Mouse (Mus musculus) kidney, adult 9 months (tissue): ENCODE results near the gene Lin37.

ENCODE experiments used
- DNase-seq: peaks from one replicate; pipeline ENCODE4 v3.0.0; 2022

Gene Lin37

DNA sequence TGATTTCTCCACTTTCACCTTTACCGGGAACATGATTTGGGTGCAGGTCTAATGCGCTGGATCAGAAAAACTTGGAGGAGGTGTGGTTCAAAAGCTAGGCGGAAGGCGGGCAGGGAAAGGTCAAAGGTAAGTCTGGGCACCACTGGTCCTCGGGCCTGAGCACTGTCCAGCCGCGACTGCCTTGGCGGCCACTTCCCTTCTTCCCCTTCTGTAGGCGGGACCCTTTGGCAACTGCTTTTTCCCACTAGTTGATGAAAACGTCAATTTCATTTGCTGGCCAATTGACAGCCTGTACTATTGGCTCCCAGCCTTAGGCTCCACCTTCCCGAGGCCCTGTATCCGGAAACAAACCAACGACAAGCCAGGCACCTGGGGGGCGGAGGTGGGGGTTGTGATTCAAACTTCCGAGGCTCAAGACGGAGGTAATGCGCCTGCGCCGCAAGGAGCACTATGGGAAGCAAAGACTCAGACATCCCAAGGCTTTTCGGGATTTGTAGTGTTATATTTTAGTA lies at the start of gene Lin37:
Gene Lin37, minus strand, starts transcription at position 396 of the 512 bp plus-strand sequence.
- DNase-seq = peak; percentile 100

DNA sequence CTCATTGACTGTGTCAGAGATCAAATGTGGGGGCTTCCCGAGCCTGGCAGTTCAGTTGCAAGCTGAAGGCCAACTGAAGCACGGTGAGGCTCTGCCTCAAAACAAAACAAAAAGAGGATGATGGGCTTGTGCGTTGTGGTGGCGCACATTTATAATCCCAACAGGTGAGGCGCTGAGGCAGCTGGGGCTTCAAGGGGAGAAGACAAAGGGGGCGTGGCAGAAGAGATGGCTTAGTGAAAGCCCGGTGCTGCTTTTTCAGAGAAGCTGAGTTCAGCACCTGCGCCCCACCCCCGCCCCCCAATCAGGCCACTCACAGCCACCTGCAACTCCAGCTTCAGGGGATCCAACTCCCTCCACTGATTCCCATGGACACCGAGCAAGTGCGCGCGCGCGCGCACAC lies 48.8 kb upstream of the Lin37 start:
- DNase-seq = no peak

DNA sequence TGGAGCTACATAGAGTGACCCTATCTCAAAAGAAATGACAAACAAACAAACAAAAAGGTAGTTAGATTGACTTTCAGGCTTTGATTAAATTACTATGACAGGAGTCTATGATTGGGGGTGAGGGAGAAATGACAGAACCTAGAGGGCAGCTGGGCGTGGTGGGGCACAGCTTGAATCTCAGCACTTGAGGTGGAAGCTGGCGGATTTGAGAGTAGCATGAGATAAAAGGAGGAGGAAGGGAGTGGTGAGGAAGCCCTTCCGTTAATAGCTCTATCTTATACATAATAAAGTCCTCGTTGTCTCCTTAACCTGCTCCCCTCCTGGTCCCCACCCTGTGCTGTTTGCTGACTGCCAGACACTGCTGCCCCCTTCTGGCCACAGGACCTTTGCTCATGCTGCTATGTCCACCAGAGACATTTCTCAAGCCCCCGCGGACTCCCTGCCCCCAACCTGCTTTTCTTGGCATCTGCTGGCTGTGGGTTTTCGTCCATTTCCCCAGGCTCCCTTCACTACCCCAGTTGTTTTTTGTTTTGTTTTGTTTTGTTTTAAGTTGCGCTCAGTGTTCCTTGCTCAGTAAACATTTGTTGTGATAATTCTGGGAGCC lies 48.2 kb upstream of the Lin37 start:
- peak; percentile 66 for DNase-seq

DNA sequence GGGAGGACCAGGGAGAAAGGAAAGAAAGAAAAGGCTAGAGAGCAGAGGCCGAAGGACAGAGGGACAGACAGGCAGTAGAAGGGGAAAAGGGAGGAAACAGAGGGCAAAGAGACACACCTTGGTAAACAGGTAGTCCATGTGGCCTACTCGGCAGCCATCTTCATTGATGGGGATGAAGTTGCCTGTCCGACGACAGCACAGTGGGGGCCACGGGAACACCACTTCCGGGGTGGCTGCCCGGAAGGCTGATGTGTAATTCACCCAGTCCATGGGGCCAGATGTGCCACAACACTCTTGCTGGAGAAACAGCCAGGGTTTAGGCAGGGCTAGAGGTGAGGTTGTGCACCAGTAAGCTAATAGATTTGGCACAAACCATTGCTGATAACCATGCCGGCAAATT lies 45.3 kb upstream of the Lin37 start:
- no peak for DNase-seq

DNA sequence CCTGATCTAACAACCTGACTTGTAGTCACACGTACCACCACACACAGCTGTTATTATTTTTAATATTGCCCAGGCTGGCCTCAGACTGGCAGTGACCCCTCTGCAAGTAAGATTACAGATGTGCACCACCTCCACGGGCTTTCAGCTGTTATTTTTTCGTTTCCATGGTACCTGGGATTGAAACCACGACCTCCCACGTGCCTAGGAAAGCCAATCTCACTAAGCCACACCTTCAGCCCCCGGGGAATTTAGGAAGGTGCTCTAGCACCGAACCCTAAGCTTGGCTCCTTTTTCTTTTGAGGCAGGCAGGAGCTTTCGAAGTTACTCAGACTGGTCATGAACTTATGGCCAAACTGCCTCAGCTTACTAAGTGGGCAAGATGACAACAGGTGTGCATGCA lies 44.8 kb upstream of the Lin37 start:
- no peak for DNase-seq

DNA sequence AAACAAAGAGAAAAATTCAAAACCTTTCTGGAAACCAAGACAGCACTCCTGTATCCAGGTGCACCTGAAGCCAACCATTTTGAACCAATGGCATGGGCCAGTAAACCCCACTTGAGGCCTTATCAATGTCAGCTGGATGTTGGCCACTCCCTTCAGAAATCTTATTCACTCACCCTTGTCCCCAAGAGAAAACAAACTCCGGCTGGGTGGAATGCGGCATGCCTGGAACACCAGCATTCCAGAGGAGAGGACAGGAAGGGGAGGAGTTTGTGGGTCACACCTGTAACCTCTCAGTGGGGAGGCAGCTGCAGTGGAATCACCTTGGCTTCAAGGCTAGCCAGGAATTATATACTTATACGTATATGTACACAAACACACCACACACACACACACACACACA lies 42.9 kb upstream of the Lin37 start:
- DNase-seq = peak; percentile 76

DNA sequence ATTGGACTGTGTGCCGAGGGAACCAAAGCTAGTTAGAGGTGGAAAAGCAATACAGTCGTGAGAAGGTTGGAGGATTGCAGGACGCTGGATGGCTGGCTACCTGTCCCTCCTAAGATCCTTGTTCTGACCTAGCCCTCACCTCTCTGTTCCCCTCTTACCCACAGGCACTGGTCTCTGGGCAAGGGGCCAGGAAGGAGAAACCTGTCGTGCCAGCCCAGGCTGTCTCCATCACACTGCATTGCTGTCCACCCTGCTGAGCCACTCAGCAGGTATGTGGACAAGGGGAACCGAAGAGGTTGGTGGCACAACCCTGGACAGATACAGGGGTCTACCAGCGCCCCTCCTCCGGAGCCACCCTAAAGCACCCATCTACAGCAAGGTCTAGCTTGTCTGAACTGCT lies 41.0 kb upstream of the Lin37 start:
- peak; percentile 59 for DNase-seq

DNA sequence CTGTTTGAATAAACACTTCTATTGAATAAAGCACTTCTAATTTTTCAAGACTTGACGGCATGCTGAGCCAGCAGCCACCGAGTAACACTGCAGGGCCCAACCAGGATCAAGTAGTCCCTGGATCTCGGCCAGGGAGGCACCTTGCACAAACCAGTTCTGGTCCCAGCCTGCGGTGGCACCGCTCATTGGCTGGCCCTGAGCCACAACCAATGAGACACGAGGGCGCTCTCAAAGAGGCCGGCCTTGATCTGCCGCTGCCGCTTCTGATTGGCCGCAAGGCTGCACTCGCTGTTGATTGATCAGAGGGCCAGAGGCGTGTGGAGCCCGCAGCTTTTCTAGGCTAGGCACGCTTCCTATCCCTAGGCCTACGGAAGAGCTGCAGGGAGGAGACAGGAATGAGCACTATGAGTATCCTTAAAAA lies 40.3 kb upstream of the Lin37 start:
- peak; percentile 97 for DNase-seq

DNA sequence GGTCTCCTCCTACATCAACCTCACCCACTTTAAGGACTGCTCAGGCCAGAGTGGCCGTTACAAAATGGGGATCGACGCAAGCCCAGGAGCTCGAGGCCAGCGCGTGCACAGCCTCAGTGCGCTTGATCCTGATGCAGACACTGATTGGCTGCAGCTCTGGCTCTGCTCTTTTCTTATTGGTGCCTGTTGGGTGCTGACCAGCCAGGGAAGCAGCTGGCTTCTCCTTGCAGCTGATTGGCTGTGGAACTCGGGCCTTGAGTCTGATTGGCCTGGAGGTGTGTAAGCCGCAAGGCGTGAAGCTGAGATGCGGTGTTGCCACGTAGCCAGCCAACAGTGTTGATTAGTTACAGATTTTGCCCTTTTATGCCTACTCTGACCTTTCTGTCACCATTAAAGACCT lies 39.1 kb upstream of the Lin37 start, which contains the start of gene Zbtb32:
Gene Zbtb32, minus strand, starts transcription at position 124 of the 400 bp plus-strand sequence.
- no peak for DNase-seq

DNA sequence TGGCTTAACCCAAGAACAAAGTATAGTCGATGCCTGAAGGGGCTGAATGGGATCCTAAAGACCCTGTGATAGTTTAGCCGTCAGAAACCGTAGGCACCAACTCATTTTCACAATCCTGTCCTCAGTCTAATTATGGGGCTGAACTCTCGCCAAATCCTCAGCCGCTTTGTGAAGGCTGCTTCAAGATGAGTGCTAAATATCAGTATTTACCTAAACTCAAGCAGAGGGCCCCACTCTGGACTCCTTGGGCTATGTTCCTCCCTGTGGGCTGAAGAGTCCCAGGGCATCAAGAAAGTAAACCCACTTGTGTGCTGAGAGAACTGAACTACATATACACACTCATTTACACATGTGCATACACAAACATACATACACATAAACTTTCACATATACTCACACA lies 37.2 kb upstream of the Lin37 start:
- DNase-seq = no peak

DNA sequence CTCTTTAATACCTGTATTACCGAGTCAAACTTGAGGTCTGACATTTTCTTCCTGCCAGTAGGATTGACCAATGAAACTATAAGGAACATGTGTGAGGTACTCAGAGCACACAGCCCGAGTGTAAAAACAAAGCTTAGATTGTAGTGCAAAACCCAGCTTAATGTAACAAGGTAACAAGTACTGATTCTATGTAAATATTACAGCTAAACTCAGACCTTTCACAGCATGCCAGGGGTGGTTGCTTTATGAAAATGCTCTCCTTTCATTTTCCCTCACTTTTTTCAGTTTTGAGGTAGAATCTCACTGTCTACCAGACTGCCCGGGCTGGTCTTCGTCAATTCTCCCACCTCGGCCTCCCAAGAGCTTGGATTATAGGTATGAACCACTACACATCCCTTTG lies 36.5 kb upstream of the Lin37 start:
- DNase-seq = no peak

DNA sequence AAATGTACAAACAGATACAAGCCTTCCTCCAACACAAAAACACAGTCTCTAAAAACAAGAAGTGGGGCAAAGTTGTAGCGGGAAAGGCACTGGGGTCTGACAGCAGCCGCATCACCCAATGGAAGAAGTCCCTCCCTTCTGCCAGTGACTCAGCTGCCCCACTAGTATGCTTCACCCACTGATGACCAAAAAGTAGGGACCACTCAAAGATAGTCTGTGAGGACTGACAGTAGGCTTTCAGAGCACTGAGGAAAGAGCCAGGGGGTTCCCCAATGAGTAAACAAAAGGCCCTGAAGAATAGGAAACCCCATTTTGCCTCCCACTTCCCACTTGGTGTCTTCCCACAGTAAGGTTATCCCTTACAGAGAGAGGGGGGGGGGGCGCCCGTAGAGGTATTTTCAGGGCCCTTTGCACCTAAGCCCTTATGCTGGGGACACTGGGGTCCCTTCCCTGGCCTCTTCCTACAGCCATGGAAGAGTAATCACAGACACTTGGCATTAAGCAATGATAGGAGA lies 34.9 kb upstream of the Lin37 start:
- DNase-seq = no peak

DNA sequence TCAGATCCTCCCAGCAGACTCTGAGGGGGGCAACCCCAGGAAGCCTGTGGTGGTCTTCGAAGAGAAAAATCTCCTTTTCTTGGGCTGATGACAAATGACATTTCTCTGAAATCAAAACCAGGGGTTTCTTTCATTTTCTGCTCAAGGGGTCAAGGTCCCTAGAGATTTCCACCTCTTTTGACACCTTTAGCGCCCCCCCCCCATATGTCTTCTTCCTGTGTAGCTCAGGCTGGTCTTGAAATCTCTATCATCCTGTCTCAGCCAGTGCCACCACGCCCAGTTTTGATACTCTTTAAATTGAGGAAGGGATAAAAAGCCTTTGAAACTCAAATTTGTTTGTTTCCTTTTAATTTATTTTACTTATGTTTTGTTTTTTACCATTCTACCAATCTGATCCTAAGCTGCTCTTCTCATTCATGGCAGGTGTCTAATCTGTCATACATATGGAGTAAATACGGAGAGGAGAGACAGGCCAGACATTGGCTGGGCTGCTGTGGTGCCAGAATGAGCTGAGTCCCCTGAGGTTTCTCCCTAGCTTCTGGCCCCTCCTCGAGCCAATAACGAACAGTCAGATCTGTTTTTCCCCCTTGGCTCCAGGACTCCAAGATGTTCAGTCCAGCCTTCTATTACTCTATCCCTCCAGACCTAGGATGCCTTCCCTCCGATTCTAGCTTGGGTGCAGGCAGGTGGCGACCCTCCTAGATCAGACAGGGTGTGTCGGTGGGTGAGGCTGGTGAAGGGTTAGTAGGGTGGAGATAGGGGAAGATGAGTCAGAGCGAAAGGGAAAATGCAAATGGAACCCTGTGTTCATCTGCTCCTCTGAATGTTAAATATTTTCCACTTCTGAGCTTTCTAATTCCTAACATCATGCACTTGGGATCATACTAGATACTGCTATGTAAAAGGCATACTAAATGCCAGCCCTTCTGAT lies 34.2 kb upstream of the Lin37 start:
- no peak for DNase-seq

DNA sequence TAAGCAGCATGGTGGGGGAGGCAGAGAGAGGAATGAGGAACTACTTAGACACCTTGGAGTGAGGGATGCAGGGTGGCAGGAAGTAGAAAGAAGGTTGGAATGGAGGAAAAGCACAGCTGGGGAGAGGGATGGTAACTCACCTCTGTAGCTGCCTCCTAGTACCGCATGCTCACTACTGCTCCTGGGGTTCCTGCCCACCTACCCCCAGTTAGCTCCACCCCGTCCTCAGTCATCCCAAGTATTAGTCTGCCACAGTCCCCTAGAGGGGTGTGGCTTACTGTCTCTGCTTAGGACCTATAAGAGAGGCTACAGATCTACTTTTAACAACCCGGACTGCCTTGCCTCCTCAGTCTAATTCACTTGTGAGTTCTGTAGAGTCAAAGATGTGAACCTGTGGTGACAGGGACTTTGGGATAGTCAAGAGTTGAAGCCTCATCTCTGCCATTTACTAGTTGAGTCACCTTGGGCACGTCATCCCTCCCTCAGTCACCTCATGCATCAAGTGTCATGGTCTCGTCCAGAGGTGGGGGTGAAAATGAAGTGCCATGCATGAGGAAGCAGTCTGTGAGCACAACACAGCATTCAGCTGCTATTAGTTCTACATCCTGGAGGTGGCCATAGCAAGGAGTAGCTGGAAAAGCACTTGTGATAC lies 33.3 kb upstream of the Lin37 start:
- DNase-seq = no peak

DNA sequence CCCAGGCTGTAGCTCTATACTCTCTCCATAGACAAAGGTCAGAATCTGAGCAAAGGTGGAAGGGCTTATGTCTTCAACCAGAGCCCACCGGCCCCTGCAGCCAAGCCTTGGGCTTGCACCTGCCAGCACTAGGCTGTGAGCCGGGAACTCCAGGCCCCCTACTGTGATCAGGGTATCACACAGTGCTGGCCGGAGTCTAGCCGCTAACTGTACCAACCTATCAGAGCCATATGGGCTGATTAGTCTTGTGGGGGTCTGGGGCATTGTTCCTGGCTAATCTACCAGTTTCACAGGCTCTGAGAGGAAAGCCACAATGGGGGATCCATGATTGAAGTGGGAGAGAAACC lies 31.9 kb upstream of the Lin37 start:
- DNase-seq = no peak

DNA sequence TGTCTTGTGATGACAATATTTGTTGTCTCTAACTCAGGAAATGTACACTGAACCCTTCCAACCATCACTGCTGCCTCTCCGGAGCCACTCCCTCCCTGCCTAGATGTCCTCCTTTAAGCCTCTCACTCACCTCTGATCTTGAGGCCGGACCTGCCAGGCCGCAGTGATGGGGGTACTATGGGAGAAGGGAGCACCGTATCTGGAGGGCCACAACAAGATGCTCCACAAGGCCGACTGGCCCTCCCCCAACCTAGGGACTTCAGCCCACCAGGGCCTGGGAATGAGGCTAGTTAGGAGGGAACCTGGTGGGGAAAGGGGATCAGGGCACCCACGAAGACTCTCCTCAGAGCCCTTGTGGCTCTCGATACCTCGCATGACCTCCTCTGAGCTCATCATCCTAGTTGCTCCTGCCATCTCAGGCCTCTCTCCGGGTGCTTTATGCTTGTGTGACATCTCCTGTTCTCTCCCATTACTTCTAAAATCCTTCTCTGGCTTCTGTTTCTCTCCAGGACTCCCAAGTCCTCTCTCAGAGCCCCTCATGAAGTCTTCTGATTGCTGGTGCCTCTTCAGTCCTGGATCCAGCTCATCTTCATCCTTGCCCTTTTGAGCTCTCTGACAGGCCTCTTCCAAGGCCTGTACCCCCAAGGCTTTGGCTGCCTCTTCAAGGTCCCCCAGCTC lies 31.4 kb upstream of the Lin37 start:
- DNase-seq = no peak

DNA sequence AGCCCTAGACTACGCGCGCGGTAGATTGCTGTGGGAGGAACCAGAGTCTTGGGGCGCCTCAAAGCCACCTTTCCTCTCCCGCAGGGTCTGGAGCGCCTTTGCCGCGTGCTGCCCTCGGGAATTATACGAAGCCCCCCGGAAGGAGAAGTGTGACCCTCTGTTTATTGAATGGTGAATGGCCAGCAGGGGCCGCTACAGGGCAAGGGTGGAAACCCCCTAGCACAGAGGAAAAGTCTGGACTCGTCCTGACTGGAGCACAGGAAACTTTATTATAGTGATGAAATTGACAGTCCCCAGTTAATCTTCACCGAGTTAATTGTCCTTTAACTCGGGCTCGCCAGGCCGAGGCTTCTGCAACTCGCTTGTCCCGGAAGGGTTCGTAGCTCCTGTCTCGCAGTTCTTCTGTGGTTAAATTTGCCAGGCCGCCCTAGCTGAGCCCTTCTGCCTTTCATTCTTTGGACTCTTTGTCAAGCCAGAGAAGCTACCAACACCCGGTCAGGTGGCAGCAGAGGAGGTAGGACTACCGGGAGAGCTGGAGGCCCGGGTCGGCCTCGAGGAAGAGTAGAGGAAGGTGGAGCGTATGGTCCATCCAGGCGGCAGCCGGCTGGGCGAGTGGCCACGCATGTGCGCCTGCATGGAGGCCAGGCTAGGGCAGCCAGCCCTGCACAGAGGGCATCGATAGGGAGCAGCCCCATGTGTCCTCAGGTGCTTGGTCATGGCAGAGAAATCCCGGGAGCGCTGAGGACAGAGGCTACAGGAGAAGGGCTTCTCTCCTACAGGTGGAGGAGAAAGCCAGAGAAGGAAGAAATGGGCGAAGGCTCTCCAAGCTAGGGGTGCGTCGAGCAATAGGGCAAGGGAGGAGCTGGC lies 30.0 kb upstream of the Lin37 start:
- peak; percentile 94 for DNase-seq

DNA sequence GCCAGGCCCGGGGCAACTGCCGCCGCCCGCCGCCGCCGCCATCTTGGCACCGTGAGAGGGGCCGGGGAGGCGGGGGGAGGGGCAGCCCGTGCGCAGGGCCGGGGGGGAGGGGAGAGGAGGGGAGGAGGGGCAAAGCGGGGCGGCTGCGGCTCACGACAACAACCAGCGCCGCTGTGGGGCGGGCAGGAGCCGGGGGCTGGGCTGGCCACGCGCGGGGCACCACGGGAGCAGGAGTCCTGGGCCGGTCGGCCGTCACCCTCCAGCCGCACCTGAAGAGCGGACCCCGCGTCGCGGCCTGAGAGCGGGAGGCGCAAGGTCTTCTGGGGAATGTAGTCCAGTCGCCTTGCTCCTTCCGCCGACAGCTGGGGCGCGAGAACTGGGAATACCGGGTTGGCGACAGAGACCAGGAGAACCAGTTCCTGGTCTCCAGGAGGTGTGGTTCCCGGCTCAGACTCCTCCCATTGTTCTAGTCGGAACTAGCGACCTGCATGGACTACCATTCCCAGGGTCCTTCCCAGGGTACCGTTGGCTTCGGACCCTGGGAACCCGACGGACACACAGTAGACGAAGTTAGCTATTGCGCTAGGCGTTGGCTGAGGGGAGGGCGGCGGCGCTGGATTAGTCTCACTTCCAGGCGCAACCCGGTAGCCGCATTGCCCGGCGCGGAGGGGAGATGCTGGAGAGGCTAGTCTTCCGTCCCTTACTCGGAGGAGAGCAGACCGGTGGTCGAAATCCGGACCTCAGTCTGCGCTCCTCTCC lies 29.2 kb upstream of the Lin37 start, which contains the start of gene Kmt2b:
Gene Kmt2b, minus strand, starts transcription at position 51 of the 759 bp plus-strand sequence.
- DNase-seq = peak; percentile 99

DNA sequence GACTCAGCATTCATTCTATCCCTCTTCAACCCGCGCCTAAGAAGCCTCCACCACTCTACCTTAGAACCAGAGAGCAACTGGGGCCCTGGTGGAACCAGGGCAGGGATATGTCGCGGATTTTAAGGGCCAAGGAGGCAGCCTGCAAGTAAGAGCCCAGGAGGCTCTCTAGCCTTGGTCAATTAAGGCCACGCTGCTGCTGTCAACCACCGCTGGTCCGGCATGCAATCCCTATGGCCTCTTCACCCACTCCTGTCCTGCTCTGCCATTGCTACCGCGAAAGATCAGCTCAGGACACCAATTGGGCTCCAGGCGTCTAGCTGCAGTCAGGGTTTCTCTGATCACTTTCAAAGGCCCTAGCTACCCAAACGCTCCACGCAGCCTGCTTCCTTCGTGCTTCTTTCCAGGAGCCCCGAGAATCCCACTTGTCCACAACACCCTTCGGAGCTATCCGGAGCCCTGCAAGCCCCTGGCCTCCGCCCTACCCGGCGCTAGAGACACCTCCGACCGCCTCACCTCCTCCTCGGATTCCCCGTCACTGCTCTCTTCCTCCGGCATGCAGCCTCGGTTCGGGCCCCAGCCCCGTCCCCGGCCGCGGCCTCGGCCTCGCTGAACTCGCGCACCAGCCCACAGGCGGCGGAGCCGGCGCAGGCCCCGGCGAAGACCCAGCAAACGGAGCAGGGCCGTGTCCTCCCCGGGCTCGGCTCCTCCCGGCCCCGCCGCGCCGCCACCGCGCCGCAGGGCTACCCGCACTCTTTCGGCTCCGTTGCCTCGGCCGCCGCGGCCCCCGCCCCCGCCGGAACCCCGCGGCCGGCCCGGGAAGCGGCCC lies 28.4 kb upstream of the Lin37 start:
- DNase-seq = peak; percentile 57

DNA sequence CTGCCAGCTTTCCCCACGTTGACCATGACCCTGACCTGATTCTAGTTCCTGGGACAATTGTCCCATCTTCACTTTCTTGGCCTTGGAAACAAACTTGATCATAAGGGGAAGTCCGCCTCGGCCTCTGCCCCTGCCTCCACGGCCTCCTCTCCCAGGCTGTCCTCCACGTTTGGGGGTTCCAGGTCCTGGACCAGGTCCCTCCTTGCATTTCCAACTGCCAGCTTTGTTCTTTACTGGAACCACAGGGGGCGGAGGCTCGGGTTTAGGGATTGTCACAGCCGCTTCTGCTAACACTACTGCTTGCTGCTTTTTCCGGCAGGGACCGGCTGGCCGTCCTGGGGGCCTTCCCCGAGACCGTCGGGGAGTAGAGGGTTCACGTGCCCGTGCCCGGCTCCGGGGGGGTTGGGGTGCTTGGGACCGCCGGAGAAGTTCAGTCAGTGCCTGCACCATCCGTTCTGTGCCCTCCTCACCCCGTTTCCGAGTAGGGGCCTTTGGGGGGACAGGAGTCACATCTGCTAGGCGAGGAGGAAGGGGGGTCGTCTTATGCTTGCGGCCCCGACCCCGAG lies 26.9 kb upstream of the Lin37 start:
- no peak for DNase-seq
